Mouse (Mus musculus) lung, adult 2 months (tissue): ENCODE measurements around the gene Chfr.

Experiments
- CTCF ChIP-seq: fragments of 200-500 bp; IDR thresholded peaks from 2 replicates; pipeline ENCODE4 v1.5.1; 2011; ENCODE audit warnings: mild to moderate bottlenecking, low read length, control low read depth; ENCODE audit not compliant: insufficient read depth
- POLR2A ChIP-seq: fragments of 200-500 bp; IDR thresholded peaks from 2 replicates; pipeline ENCODE4 v1.6.1; 2011; ENCODE audit warnings: low read depth, mild to moderate bottlenecking, control low read depth, low read length, borderline replicate concordance; ENCODE audit errors: extremely low read depth

- TF ChIP-seq CTCF (no peak), POLR2A (no peak)
Measured at GRCm38 (mm10) chr5:110103901-110104615, 31.6 kb upstream of the Chfr start.
